Mouse (Mus musculus): Measurements from ENCODE around the gene Ddx42.

The Ddx42 gene

DNA sequence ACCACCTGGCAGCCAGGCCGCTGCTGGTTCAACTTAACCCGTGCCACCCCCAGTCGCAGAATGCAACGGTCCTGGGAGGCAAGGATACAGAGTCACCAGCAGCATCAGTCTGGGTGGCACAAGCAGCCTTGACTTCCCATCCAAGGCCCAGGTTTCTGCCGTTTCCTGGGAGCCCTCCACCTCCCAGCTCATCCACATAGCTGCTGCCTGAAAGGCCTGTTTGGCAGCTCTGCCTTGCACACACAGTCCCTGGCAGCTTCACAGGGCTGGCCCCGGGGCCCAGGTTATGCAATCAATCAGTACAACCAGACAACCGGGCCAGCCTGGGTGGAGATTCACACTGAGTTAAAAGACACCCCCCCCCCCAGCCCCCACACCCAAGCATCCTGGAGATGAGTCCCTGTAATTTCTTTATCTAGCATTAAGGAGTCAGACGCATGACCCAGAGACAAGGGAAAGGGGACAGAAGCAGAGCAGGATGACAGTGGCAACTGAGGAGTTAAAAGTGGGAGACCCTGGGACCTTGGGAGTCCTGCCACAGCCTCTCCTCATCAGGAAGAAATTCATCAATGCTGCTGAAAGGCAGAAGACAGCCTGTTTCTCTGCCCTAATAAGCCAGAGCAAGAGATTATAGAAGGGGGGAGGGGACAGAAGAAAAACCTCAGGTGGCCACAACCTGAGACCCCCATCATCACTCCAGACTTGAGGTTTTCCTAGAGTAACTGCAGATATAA is 51.8 kb downstream of the Ddx42 start:
- no peak for DNase-seq (ENCODE audit: extremely low read depth, low read depth)

DNA sequence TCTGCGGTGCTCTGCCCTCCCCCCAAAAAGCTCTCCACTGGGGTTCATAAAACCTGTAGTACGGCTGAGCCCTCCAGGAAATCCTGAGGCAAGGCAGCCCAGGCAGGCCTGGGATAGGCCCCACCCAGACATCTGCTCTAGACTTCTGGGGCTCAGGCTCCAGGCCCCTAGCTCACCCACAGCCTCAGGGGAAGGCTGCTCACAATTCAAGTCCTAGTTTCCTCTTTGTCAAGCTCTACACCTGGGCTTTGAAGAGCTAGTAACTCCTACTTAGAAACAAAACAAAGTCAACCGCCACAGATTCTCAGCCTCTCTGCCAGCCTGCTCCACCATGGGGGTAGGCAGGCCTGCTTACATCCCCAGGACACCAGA is 52.3 kb downstream of the Ddx42 start:
- no peak for DNase-seq (ENCODE audit: extremely low read depth, low read depth)

DNA sequence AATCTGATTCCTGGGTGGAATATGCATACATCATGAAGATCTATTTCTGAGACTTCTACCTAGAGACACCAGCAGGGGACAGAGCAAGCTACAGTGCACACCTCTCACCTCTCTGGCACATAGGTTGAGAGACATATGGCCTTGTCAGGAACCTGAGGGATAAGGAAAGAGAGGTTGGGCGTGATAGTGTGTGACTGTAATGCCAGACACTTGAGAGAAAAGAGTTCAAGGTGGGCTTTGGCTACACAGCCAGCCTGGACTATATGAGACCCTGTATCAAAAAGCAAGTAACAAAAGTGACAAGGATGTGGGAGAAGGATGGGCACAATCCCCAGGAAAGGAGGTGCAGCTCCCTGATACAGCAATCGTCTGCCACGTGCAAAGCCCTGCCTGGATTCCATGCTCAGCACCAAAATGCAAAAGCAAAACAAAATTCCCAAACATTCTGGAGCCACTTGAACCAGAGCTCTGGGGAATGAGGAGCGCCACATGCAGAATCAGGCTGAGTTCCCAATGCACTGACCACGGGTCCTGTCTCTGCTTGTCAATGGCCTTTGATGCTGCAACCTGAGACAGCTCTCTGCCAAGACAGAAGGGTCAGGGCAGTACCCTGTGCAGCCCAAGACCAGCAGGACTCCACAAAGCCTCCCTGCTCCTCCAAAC is 54.5 kb downstream of the Ddx42 start:
- DNase-seq (ENCODE audit: extremely low read depth, low read depth): no peak

DNA sequence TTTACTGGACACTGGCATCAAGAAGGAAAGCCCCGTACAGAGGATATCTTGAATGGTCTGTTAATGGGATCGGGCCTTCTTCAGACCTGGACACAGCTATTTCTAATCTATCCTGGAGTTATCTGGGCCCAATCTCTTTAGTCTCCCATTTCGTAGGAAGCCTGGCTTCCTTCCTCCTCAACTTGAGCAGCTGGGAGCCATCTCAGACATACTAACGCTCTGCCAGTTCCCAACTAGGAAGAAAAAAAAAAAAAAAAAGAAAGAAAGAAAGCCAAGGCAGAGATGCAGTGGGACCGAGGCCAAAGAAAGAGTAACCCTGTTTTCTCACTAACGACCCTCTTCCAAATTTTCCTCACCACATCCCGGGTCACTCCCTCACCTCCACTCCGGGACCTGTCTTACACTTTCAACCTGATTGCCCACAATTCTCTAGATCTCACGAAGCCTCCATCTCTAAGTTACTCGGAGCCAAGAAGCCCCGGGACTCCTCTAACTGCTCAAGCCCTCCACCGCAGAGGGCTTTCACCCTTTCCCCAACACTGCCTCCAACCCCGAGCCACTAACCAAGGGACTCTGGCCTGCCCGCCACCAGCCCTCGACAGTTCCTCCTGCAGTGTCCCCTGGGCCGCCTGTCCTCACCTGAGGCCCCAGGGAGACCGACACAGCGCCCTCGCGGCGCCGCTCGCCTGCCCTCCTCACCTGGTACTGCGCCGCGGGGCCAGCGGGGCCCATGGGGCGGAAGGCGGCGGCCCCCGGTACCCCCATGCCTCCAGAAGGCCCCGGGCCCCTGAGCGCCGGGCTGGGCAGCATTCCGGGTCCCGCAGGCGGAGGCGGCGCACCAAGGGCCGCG is 55.3 kb downstream of the Ddx42 start:
- no peak for DNase-seq (ENCODE audit: extremely low read depth, low read depth)

DNA sequence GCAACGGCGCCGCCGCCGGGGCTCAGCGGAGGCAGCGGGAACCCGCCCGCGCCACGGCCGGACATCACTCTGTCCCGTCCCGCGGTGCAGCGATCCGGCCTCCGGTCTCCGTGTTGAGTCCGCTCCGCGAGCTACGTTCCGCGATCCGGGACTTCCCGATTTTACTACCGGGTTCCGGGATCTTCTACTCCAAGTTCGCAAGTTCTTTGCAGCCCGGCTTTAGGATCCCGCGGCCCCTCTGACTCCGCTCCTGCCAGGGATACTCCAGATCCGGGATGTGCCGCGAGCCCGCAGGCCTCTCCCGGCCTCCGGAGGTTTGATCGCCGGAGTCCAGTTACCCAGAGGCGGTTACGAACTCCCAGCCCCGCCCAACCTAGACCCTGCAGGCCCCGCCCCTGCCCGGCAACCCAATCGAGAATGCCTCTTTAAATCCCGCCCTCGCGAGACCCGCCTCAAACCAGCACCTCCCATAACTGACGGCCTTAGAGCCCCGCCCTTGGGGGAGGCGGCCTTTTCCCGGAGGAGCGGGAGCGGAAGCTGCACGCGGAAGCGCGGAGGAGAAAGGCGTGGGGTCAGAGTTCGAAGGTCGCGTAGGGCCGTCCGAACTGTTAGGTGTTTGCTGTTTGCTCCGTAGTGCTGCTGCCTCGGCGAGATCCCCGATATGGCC is 56.1 kb downstream of the Ddx42 start, which contains the start of gene Smarcd2:
Gene Smarcd2, minus strand, starts transcription at position 329 of the 667 bp plus-strand sequence.
- peak; percentile 92 for DNase-seq (ENCODE audit: extremely low read depth, low read depth)

DNA sequence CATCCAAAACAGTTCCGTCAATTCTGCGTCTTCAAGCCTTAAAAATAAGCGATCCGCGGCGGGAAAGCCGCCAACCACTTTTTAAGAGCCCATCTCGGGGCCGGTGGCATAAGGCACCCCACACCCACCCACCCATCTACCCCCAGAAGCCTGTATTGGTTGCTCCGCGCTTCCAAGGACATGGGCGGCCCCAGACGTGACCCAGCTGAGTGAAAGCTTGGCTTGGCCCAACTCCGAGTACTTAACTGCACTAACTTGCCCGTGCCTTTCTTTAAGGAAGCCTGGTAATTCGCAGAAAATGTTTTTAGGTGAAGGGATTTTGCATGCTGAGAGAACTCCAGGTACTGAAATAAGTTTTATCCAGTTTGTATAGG is 56.6 kb downstream of the Ddx42 start:
- DNase-seq (ENCODE audit: extremely low read depth, low read depth): no peak

DNA sequence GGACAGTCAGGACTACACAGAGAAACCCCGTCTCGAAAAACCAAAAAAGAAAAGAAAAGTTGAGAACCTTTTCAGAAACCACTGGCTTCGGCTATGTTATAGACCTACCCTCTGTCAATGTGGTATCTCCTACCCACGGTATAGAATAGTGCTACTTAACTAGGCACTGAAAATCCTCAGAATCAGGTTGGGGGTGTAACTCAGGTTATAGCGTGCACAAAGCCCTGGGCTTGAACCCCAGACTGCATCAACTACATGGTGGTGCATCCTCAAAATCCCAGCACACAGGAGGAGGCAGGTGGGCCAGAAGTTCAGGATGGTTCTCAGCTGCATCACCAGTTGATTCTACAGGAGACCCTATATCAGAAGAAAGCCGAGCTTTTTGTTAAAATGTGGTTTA is 57.1 kb downstream of the Ddx42 start:
- no peak for DNase-seq (ENCODE audit: extremely low read depth, low read depth)

DNA sequence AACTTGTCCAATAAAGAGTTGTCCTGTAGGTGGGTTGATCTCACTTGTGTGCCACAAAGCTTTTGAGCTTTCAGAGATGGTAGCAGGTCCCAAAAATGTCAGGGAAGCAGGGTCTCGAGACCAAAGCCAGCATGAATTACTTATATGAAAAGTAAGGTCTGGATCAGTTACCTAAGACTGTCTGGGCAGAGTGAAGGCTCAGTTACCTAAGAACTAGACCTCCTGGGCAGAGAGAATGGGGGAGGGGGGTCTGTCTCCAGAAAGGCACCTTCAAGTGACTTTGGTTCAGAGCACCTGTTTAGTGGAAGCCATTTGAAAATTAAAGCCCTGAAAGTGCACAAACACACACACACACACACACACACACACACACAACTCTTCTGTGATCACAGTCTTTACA is 57.6 kb downstream of the Ddx42 start:
- DNase-seq (ENCODE audit: extremely low read depth, low read depth): no peak

DNA sequence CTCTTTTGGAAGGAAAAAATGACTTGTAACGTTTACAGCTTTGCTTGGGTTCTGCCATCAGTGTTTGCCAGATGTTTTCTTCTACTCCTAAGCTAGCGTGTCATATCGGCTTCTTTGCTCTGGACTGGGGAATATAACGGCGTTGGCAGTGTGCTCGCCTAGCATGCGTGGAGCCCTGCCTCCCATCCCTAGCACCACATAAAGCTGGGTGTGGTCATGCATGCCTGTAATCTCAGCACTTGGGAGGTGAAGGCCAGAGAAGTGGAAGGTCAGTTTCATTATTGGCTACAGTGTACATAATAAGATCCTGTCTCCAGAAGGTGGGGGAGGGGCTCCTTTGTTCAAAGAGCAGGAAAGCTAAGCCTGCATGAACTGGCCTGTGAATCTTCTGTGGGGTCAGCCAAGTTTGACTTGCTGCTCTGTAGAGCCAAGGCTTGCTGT is 58.3 kb downstream of the Ddx42 start:
- DNase-seq (ENCODE audit: extremely low read depth, low read depth): no peak

DNA sequence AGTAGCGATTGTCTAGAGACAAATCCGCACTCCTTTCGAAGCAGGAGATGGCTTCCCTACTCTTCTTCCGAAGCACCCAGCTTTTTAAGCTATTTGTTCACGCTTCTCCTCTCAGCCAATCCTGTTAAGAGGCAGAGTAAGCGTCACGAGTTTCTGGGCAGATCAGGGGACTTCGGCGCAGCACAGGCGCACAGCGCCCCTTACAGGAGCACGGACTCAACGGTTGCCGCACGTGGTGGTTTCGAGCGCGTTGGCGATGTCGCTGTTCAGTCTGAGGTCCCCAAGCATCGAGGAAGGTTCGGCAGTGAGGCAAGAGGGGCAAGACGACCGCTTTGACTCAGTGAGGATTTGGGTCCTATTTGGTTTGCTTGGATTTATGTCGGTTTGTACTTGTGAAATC is 59.7 kb downstream of the Ddx42 start, which contains the start of gene Tcam1:
Gene Tcam1, plus strand, starts transcription at position 219 of the 400 bp plus-strand sequence.
- peak; percentile 94 for DNase-seq (ENCODE audit: extremely low read depth, low read depth)

DNA sequence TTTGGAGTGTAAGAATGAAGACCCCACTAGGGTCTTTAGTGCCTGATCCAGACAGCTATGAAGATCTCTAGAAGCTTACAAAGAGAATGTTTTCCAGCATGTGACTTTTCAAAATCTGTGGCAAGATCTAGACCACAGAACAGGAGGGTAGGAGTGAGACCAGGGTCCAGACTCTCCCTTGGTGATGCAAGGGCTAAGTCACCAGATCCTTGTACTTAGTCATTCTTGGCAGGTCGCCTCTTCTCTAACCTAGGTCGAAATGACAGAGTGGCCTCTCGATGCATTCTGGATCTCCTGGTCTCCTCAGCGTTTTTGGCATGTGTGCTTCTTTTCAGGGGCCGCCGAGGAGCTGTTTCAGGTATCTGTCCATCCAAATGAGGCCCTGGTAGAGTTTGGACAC is 65.7 kb downstream of the Ddx42 start:
- DNase-seq (ENCODE audit: extremely low read depth, low read depth): no peak

DNA sequence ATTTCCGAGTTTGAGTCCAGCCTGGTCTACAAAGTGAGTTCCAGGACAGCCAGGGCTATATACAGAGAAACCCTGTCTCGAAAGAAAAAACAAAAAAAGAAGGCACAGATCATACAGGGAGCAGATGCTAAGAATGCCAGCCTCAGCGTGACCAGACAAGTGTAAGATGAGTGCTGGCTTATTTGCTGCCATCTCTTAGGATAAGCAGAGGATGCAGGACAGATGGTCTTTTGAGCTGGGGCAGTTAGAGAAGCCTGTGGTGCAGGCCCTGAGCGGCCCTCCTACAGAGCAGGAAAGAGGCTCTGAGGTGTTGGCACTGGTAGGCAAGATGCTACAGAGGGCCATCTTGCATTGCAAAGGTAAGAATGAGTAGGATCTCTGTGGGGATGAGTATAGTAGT is 66.6 kb downstream of the Ddx42 start:
- no peak for DNase-seq (ENCODE audit: extremely low read depth, low read depth)

DNA sequence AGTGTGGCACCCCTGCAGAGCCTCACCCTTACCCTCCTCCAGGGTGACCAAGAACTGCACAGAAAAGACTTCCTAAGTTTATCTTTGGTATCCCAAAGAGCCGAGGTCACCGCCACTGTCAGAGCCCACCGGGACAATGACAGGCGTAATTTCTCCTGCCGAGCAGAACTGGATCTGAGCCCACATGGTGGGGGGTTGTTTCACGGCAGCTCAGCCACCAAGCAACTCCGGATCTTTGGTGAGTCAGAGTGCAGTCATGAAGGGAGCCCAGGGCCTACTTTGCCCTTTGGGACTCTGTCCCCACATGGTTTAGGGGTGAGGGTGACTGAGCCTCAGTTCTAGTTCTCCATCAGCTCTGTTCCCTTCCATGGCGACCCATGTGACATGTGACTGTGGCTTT is 67.4 kb downstream of the Ddx42 start:
- DNase-seq (ENCODE audit: extremely low read depth, low read depth): no peak

DNA sequence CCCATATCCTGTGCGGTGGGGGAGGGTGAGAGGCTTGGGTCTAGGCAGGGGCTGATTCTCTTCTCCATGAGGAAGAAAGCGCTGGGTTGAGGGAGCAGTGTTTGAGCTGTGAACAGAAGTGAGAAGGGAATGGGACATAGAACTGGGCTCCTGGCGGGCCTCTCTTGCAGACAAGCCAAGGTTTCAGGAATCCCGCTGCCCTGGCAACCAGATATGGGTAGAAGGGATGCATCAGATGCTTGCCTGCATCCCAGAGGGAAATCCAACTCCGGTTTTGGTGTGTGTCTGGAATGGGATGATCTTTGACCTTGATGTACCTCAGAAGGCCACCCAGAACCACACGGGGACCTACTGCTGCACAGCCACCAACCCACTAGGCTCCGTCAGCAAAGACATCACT is 69.5 kb downstream of the Ddx42 start:
- no peak for DNase-seq (ENCODE audit: extremely low read depth, low read depth)

DNA sequence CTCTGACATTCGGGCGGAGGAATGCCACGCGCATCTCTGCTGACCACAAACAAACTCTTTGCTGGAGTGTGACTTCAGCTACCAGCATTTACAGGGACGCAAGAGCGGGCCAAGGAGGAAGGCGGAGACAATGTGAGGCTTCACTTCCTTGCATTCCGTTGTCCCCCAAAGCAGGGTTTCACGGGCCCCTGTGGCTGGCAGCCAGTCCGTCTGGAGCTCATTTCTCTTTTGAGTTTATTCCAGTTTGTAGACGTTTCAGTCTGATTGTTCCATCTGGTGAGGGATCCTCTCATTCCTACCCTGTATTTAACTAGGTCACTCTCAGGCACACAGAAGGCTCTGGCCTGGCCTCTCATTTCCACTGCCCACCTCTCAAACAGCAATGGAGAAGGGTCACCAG is 70.3 kb downstream of the Ddx42 start:
- DNase-seq (ENCODE audit: extremely low read depth, low read depth): no peak

DNA sequence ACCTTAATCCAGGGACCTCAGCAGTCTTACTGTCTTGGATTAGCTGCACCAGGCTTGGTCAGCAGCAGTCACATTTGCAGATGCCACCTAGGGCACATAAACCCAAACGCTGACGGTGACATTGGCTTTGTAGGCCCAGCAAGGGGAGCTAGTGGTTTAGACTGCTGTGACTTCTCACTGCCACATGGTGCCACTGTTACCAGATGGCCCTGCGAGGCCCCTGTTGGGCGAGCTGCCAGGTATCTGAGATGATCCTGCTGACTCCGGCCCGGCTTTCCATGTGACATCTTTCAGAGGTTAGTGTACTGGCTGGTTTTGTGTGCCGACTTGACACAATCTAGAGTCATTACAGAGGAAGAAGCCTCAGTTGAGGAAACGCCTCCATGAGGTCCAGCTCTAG is 72.6 kb downstream of the Ddx42 start:
- no peak for DNase-seq (ENCODE audit: extremely low read depth, low read depth)

DNA sequence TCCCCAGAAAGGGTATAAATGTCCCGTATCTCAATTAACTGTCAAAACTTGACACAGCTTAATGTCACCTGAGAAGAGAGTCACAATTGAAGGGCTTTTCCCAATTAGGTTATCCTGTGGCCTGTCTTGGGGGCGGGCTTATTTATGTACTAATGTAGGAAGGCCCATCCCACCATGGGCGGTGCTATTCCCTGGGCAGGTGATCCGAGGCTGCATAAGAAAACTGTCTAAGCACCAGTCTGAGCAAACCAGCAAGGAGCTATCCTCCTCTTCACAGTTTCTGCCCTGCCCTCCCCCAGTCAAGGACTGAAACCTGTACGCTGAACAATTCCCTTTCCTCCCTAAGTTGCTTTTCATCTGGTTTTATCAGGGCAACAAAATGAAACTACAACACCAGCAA is 73.7 kb downstream of the Ddx42 start:
- no peak for DNase-seq (ENCODE audit: extremely low read depth, low read depth)

DNA sequence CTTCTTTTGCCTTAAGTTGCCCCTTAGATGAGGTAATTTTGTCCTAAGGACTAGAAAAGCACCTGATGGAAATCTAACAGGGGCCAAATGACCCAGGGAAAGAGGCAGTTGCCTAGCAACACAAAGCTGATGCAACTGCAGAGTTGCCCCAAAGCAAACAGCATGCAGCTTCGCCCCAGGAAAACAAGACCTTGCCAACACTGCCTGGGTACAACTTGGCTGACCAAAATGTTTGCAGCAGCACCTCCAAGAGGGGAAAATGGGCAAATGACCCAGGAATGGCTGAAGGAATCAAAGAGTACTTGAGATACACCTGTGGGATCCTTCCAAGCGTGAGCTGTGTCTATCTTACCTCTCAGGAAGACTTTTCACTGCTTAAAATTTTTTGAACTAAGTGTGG is 75.1 kb downstream of the Ddx42 start:
- DNase-seq (ENCODE audit: extremely low read depth, low read depth): no peak
